In the genomic region with DNA sequence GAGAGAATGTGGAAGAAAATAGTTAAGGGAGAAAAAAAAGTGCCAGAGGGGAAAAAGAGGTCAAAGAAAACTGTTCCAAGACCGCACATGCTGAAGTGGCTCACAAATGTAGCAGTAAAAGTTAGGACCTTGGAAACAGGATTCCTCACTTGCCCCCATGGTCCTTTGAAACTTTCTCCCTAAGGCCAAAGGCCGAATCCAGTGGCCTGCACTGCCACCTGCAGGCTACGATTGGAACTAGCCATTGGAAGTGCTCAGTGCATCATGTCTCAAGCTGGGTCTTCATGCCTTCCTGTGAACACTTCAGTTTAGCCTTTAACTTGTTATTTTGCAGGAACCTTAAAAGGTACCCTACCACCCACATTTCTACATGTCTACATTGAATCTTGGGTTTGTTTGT, we compare ENCODE assay signal across 8 mouse cellular contexts. TPM values are rescaled to one million over a fixed set of nuclear protein-coding genes. Genes with fewer than 3 reads are reported as not detected.
DNase-seq lines count a peak whose midpoint lies in the region; ATAC-seq and TF ChIP-seq lines count a peak whose summit lies in the region.

No protein-coding gene starts in this region.

- TF ChIP-seq CTCF in bone marrow, adult 2 months (IDR thresholded peaks at IDR 0.05; ENCODE audit: control insufficient read depth, insufficient read depth, low read length): peak; percentile 86
- TF ChIP-seq CTCF in lung, adult 2 months (IDR thresholded peaks at IDR 0.05; ENCODE audit: insufficient read depth, low read length): peak; percentile 95

- no peaks in the 10 kb centered on the region for H3K4me1 ChIP-seq in midbrain, embryonic 14.5 days (ENCODE audit: control insufficient read depth, insufficient read depth, low read length)
- no peaks in the 10 kb centered on the region for H3K4me1 ChIP-seq in midbrain, embryonic 15.5 days
- H3K4me1 ChIP-seq in bone marrow, adult 2 months (ENCODE audit: control insufficient read depth, insufficient read depth, low read length): no peaks in the 10 kb centered on the region
- H3K4me1 ChIP-seq in lung, adult 2 months (ENCODE audit: control insufficient read depth, insufficient read depth, low read length): no peaks in the 10 kb centered on the region

- no peaks in the 10 kb centered on the region for H3K9me3 ChIP-seq in midbrain, embryonic 14.5 days (ENCODE audit: control insufficient read depth, low read length)
- H3K9me3 ChIP-seq in midbrain, embryonic 15.5 days: no peaks in the 10 kb centered on the region

- DNase-seq in midbrain, embryonic 14.5 days: peak; percentile 78
- DNase-seq in frontal cortex, adult 2 months (ENCODE audit: extremely low spot score in 1 of 2, low spot score in 1 of 2): peak; percentile 7 to 85
- DNase-seq in kidney, postnatal 14 days: peak; percentile 73
- peak; percentile 72 for DNase-seq in lung, adult 2 months
- DNase-seq in right cerebral cortex, postnatal 10 days (ENCODE audit: low spot score in 2 of 2): peak; percentile 52 to 72
- peak; percentile 14 for DNase-seq in urinary bladder, postnatal 10 days (ENCODE audit: low spot score)

- H3K4me2 ChIP-seq in midbrain, embryonic 14.5 days (ENCODE audit: low read length): no peak overlapping the region
- no peak overlapping the region for H3K4me2 ChIP-seq in midbrain, embryonic 15.5 days

- no peak overlapping the region for H3K27ac ChIP-seq in midbrain, embryonic 14.5 days (replicated peaks; ENCODE audit: low read depth, low read length)
- H3K27ac ChIP-seq in midbrain, embryonic 15.5 days: no peak overlapping the region
- H3K27ac ChIP-seq in bone marrow, adult 2 months (ENCODE audit: control insufficient read depth, insufficient read depth, low read depth, low read length, poor library complexity): no peak overlapping the region

- WGBS in midbrain, embryonic 14.5 days: 17% methylated on average over 3 of the region's 3 CpGs
- 15% methylated on average over 3 of the region's 3 CpGs for WGBS in midbrain, embryonic 15.5 days
- 11% methylated on average over 3 of the region's 3 CpGs for whole genome bisulfite sequencing in bone marrow, adult 2 months
- 11% methylated on average over 3 of the region's 3 CpGs for WGBS in lung, adult 2 months

- H3K9ac ChIP-seq in midbrain, embryonic 14.5 days (replicated peaks; ENCODE audit: low read length): no peak overlapping the region
- no peak overlapping the region for H3K9ac ChIP-seq in midbrain, embryonic 15.5 days

- no peaks in the 10 kb centered on the region for H3K36me3 ChIP-seq in midbrain, embryonic 14.5 days (ENCODE audit: control insufficient read depth, insufficient read depth, low read length)
- H3K36me3 ChIP-seq in midbrain, embryonic 15.5 days (replicated peaks): no peaks in the 10 kb centered on the region

- H3K4me3 ChIP-seq in midbrain, embryonic 14.5 days (replicated peaks; ENCODE audit: low read depth, low read length): no peak overlapping the region
- no peak overlapping the region for H3K4me3 ChIP-seq in midbrain, embryonic 15.5 days
- H3K4me3 ChIP-seq in bone marrow, adult 2 months (replicated peaks; ENCODE audit: control insufficient read depth, low read depth, low read length): no peak overlapping the region
- no peak overlapping the region for H3K4me3 ChIP-seq in lung, adult 2 months (replicated peaks; ENCODE audit: extremely low read depth, low read depth, low read length)

- H3K27me3 ChIP-seq in midbrain, embryonic 14.5 days (ENCODE audit: control insufficient read depth, insufficient read depth, low read length): no peaks in the 10 kb centered on the region
- no peaks in the 10 kb centered on the region for H3K27me3 ChIP-seq in midbrain, embryonic 15.5 days (replicated peaks)

- no peak for ATAC-seq in midbrain, embryonic 14.5 days (ENCODE audit: low FRiP score, low TSS enrichment)
- ATAC-seq in midbrain, embryonic 15.5 days (replicated peaks): no peak

- TF ChIP-seq POLR2A in bone marrow, adult 2 months (IDR thresholded peaks at IDR 0.05; ENCODE audit: borderline replicate concordance, control insufficient read depth, low read depth, low read length): no peak
- TF ChIP-seq POLR2A in lung, adult 2 months (IDR thresholded peaks at IDR 0.05; ENCODE audit: borderline replicate concordance, extremely low read depth, low read depth, low read length): no peak

RNA-seq across cellular contexts. Expression of gene Mctp2, which starts 56.3 kb away (rescaled TPM):
- polyA plus RNA-seq in midbrain, embryonic 14.5 days (2014; fragmentation: Nextera tagmentation; extraction: Ambion mirVana): 0.43 and 0.54 TPM in 2 replicates
- 0.43 and 0.45 TPM in 2 replicates for polyA plus RNA-seq in midbrain, embryonic 15.5 days (2015; fragmentation: Nextera tagmentation; extraction: Ambion mirVana)
- 2.8 and 7.1 TPM in 2 replicates for polyA plus RNA-seq in bone marrow, adult 2 months (2011; ENCODE audit: insufficient read depth, insufficient read length, low replicate concordance, missing spikeins)
- 0.78 and 1.1 TPM in 2 replicates for polyA plus RNA-seq in frontal cortex, adult 2 months (2012; rRNA removed)
- polyA plus RNA-seq in lung, adult 2 months (2012; rRNA removed): 1.3 and 1.7 TPM in 2 replicates

Comparison
In these comparisons a context has a peak if more than half of its experiments do, and no peak if none do; other contexts are left out.
1. DNase-seq: peak in every context shown above with its lines; median percentile 78 in midbrain, embryonic 14.5 days; 73 in kidney, postnatal 14 days; 72 in lung, adult 2 months; 62 in right cerebral cortex, postnatal 10 days; 46 in frontal cortex, adult 2 months; 14 in urinary bladder, postnatal 10 days.